Mouse (Mus musculus) cerebellum, postnatal 14 days (tissue): Measurements from ENCODE around the gene Plekhg2.
A peak's percentile ranks its signal among the peaks of the same experiment; 100 is the strongest.

Experiments
- DNase-seq, 2 experiments: peaks; one replicate each; pipeline ENCODE4 v3.0.0; 2021; ENCODE audit warnings: mixed read lengths in 2 of 2

The Plekhg2 gene

GRCm38 (mm10) chr7:28382981-28383396 is 10.6 kb upstream of the Plekhg2 start:
- DNase-seq, result no peak

GRCm38 (mm10) chr7:28382347-28382951 is 10.1 kb upstream of the Plekhg2 start:
- no peak for DNase-seq

- DNase-seq, result no peak
Observed at GRCm38 (mm10) chr7:28381938-28382337, 9.5 kb upstream of the Plekhg2 start.

- no peak for DNase-seq
Observed at GRCm38 (mm10) chr7:28381017-28381790, 8.8 kb upstream of the Plekhg2 start.

GRCm38 (mm10) chr7:28380237-28381016 is 8.0 kb upstream of the Plekhg2 start, which contains the start of gene Zfp36:
Gene Zfp36, minus strand, starts transcription at chr7:28380253.
- DNase-seq, result no peak

GRCm38 (mm10) chr7:28378769-28379651 is 6.6 kb upstream of the Plekhg2 start:
- DNase-seq, result peak; percentile 65 to 67

GRCm38 (mm10) chr7:28378066-28378690 is 5.8 kb upstream of the Plekhg2 start:
- no peak for DNase-seq

GRCm38 (mm10) chr7:28377190-28378065 is 5.0 kb upstream of the Plekhg2 start:
- DNase-seq, result no peak

- peak in 1 of 2 experiments; percentile 32 for DNase-seq
Observed at GRCm38 (mm10) chr7:28376011-28376771, 3.8 kb upstream of the Plekhg2 start.

GRCm38 (mm10) chr7:28375176-28375921 is 3.0 kb upstream of the Plekhg2 start:
- DNase-seq, result peak; percentile 70 to 72

- DNase-seq, result no peak
Observed at GRCm38 (mm10) chr7:28374647-28375046, 2.2 kb upstream of the Plekhg2 start.

GRCm38 (mm10) chr7:28373891-28374495 is 1.6 kb upstream of the Plekhg2 start:
- no peak for DNase-seq

- peak; percentile 82 to 88 for DNase-seq
Observed at GRCm38 (mm10) chr7:28373131-28373581, 757 bp upstream of the Plekhg2 start.

- DNase-seq, result no peak
Observed at GRCm38 (mm10) chr7:28371514-28371989, 847 bp downstream of the Plekhg2 start.

- DNase-seq, result no peak
Observed at GRCm38 (mm10) chr7:28370977-28371513, 1.4 kb downstream of the Plekhg2 start.

GRCm38 (mm10) chr7:28370051-28370450 is 2.3 kb downstream of the Plekhg2 start:
- DNase-seq, result no peak

- no peak for DNase-seq
Observed at GRCm38 (mm10) chr7:28368276-28368920, 4.0 kb downstream of the Plekhg2 start.
